Mouse (Mus musculus) gastrocnemius, postnatal 25 days (tissue): ENCODE measurements at regions not wholly inside any gene's neighbourhood (a gene's known extent, or its start where the extent isn't known, plus 50 kb on each side); places are given as distances from the start of the nearest gene placed in this dataset.

ENCODE experiments used
- DNase-seq: peaks from one replicate; pipeline ENCODE4 v3.0.0; 2022

GRCm38 (mm10) chr2:173930606-173931177, 145.4 kb upstream of the Stx16 start:
- no peak for DNase-seq

GRCm38 (mm10) chr2:173935706-173936105, 140.4 kb upstream of the Stx16 start:
- no peak for DNase-seq

- no peak for DNase-seq
These were observed 138.3 kb upstream of the Stx16 start for GRCm38 (mm10) chr2:173937531-173938439.

- DNase-seq = no peak
These were observed 137.7 kb upstream of the Stx16 start for GRCm38 (mm10) chr2:173938440-173938787.

DNA sequence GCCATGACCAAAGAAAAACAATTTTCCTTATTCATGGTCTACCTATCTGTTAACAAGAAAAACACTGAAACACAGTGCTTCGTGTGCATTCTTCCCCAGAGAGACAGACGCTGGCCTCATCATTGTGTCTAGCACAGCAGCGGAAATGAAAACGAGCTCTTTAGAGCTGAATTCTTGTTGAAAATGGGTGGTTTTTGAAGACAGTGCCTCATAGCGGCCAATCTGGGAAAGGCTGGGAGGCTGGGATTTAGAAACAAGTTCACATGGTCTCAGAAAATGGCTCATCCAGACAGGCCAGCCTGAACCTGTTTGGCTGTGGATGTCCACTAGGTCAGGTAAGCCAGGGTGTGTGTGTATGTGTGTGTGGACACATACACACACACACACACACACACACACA, 130.7 kb upstream of the Stx16 start:
- DNase-seq = no peak

DNA sequence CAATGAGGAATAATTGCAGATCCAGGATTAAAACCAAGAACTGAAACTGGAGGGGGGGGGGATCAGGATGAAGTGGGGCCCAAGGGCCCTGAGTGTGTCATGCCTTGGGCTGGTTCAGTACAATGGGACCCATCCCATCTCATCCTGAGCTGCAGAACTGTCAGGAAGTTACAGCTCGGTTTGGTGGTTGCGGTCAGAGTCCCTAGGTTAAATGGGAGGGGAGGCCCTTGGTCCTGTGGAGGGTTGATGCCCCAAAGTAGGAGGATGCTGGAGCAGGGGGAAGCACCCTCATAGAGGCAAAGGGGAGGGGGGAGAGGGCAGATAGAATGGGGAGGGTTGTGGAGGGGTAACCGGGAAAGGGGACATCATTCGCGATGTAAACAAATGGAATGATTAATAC, 127.5 kb upstream of the Stx16 start:
- no peak for DNase-seq

GRCm38 (mm10) chr2:173950164-173950891, 125.8 kb upstream of the Stx16 start:
- no peak for DNase-seq

- no peak for DNase-seq
These were observed 110.0 kb upstream of the Stx16 start for GRCm38 (mm10) chr2:173966111-173966510.

DNA sequence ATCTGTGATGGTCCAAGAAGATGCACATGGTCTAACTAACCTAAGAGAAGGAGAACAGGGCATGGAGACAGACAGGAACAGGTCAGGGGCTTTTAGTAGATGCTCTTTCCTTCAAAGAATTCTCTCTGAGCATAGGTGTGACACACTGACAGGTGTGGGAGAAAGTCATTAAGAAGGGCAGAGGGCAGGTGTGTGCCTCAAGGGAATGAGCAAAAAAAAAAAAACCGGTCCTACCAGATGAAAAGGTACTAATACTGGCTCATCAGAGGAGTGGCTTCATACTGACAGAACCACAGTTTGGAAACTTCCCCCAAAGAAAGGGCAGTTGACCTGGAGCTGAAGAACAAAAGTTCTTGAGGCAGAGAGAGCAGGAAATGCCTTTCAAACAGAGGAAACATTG, 105.3 kb upstream of the Stx16 start:
- no peak for DNase-seq

GRCm38 (mm10) chr2:173976314-173977053, 99.6 kb upstream of the Stx16 start:
- DNase-seq = no peak

GRCm38 (mm10) chr2:173977236-173978053, 98.7 kb upstream of the Stx16 start:
- no peak for DNase-seq

DNA sequence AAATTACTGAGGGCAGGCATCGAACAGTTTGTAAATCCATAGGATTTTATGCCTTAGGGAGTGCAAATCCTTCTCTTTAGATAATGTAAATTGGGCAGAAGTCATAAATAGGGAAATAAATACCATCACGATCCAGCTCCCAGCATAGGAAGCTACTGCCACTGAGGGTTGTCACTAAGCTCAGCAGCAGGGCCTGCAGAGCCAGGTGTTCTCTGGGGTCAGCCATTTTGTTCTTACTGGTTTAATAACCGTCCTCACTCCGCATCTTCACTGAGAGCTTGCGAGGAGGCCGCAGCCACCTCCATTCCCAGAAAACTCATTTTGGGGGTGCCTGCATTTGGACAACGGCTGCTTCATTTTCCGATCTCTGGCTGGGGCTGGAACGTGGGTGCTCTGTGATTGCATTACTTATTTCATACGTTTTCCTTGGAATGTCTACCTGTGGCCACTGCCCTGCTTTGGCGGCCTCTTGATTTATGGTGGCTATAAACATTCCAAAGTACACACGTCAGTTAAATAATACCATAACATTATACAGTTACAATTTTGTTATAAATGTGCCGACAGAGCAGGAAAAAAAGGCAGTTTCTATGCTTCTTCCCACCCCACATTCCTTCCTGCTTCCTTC, 97.9 kb upstream of the Stx16 start:
- no peak for DNase-seq

DNA sequence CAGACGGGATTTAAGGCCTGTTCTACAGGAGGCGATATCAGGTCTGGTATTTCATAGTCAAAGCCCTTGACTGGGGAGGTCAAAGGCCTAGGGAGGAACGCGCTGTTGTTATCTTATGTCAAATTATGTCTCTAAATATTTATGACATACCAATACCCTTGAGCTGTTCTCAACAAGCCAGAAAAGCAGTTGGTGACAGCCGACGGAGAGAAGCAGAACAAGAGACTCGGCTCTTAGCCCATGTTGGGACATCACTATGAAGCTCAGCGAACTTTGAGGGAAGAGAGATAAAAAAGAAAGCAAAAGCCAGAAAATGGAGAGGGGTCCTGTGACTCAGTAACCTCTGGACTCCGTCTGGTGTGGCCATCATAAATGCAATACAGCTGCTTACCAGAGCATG, 95.1 kb upstream of the Stx16 start:
- no peak for DNase-seq

- DNase-seq = no peak
These were observed 88.6 kb upstream of the Stx16 start for GRCm38 (mm10) chr2:173987516-173987915.

DNA sequence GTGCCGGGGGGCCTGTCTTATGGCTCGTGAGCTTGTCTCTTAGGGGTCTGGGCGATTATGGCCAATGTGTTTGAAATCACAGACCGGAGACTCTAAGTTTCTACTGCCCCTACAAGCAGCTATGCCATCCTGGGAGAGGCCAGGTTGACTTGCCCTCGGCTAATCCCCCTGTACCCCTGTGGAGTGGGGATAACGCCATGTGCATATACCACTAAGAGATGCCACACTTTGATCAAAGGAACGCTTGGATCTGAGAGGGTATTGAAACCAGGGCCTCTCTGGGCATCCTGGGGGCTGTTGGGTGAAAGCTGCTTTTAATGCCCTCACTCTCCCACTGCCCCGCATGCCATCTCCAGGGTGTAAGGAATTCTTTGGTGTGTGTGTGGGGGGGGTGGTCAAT, 88.2 kb upstream of the Stx16 start:
- no peak for DNase-seq

GRCm38 (mm10) chr2:173988641-173989336, 87.3 kb upstream of the Stx16 start:
- DNase-seq = no peak

GRCm38 (mm10) chr2:173990664-173991063, 85.4 kb upstream of the Stx16 start:
- no peak for DNase-seq

- no peak for DNase-seq
These were observed 84.7 kb upstream of the Stx16 start for GRCm38 (mm10) chr2:173991447-173991846.

GRCm38 (mm10) chr2:173992041-173992440, 84.1 kb upstream of the Stx16 start:
- no peak for DNase-seq

GRCm38 (mm10) chr2:173993431-173993955, 82.6 kb upstream of the Stx16 start:
- no peak for DNase-seq
